8 mouse cellular contexts compared by ENCODE assay signal in genomic region chr4:40677132-40677531, GRCm38 (mm10). TPM values are rescaled to one million over a fixed set of nuclear protein-coding genes. Genes with fewer than 3 reads are reported as not detected.
DNase-seq lines count a peak whose midpoint lies in the region.

No protein-coding gene starts in this region.

- DNase-seq in adrenal gland, postnatal 10 days = peak; percentile 34
- no peak for DNase-seq in adrenal gland, adult 2 months
- peak; percentile 27 to 44 for DNase-seq in left cerebral cortex, adult 18-20 months (ENCODE audit: low spot score in 2 of 2)
- no peak for DNase-seq in left cerebral cortex, adult 8-10 months (ENCODE audit: low spot score in 2 of 2)
- peak; percentile 21 to 42 for DNase-seq in heart, postnatal 10 days
- DNase-seq in lung, postnatal 36 days = peak; percentile 14
- DNase-seq in testis, postnatal 14 days (ENCODE audit: low spot score) = peak; percentile 6
- no peak for DNase-seq in cerebellum, adult 11-12 months

- intact Hi-C loops in heart, postnatal 10 days (cut with DNase I) = loop anchor here (1.0 to 10.0 kb wide), 2 partner anchors 122 to 376 kb away; no protein-coding TSS in a partner anchor

RNA-seq across cellular contexts. Expression of gene Aptx, which starts 25.9 kb away (rescaled TPM):
- 10 to 100 TPM; 15.3 to 22.1 TPM for total RNA-seq in adrenal gland, postnatal 10 days (2021)
- total RNA-seq in adrenal gland, adult 2 months (2021) = 10 to 100 TPM; 16.1 to 18.5 TPM
- polyA plus RNA-seq in adrenal gland, adult 2 months (2012; rRNA removed) = 2.4 and 2.6 TPM in 2 replicates
- 10 to 100 TPM; 29.7 to 34.8 TPM for total RNA-seq in left cerebral cortex, adult 18-20 months (2021)
- total RNA-seq in left cerebral cortex, adult 8-10 months (2022) = 10 to 100 TPM; 30.6 to 33.1 (median 32.3) TPM
- 10 to 100 TPM; 18.0 to 18.1 TPM for total RNA-seq in heart, postnatal 10 days (2021)

RNA-seq across cellular contexts. Expression of gene Dnaja1, which starts 44.8 kb away (rescaled TPM):
- total RNA-seq in adrenal gland, postnatal 10 days (2021) = 100 to 1,000 TPM; 199 to 219 TPM
- 100 to 1,000 TPM; 204 to 715 TPM for total RNA-seq in adrenal gland, adult 2 months (2021)
- polyA plus RNA-seq in adrenal gland, adult 2 months (2012; rRNA removed) = 0.98 and 1.4 TPM in 2 replicates
- 100 to 1,000 TPM; 295 to 302 TPM for total RNA-seq in left cerebral cortex, adult 18-20 months (2021)
- 100 to 1,000 TPM; 208 to 274 (median 248) TPM for total RNA-seq in left cerebral cortex, adult 8-10 months (2022)
- 100 to 1,000 TPM in 1 of 2 experiments, 10 to 100 TPM in 1; 95.0 to 120 TPM for total RNA-seq in heart, postnatal 10 days (2021)

Comparison
In these comparisons a context has a peak if more than half of its experiments do, and no peak if none do; other contexts are left out.
1. DNase-seq: peak in adrenal gland, postnatal 10 days (single experiment), left cerebral cortex, adult 18-20 months (2 of 2), heart, postnatal 10 days (2 of 2), lung, postnatal 36 days (single experiment) and testis, postnatal 14 days (single experiment); none in adrenal gland, adult 2 months (single experiment), left cerebral cortex, adult 8-10 months (0 of 2) and cerebellum, adult 11-12 months (single experiment).